13 mouse cellular contexts compared by ENCODE assay signal in genomic region chr16:85075330-85075729, GRCm38 (mm10).
"Had no signal": no experiment of that assay in that cellular context is flagged by ENCODE, and none has a peak within 500 bp of the region (broad histone marks: within the 10 kb centered on the region; RNA-seq: fewer than 3 reads in every experiment).

No protein-coding gene starts in this region.

- H3K4me1 ChIP-seq: limb, embryonic 13.5 days; neural tube, embryonic 15.5 days had no signal

- H3K27me3 ChIP-seq: limb, embryonic 13.5 days; midbrain, embryonic 13.5 days; neural tube, embryonic 15.5 days had no signal

- H3K9me3 ChIP-seq: limb, embryonic 13.5 days; midbrain, embryonic 13.5 days; neural tube, embryonic 15.5 days had no signal

- ATAC-seq: hindbrain, embryonic 16.5 days; midbrain, embryonic 13.5 days had no signal

- DNase-seq: kidney, adult 9 months; kidney, postnatal 36 days; left cerebral cortex, postnatal 4 days; right cerebral cortex, postnatal 4 days; spleen, adult 18-20 months; thymus, postnatal 4 days had no signal

- H3K4me3 ChIP-seq: layer of hippocampus, adult 2 months; limb, embryonic 13.5 days; midbrain, embryonic 13.5 days; neural tube, embryonic 15.5 days had no signal

- H3K27ac ChIP-seq: kidney, postnatal 0 days; layer of hippocampus, adult 2 months; limb, embryonic 13.5 days; liver, embryonic 14.5 days; midbrain, embryonic 13.5 days; neural tube, embryonic 15.5 days had no signal

- H3K9ac ChIP-seq: limb, embryonic 13.5 days; liver, embryonic 14.5 days; midbrain, embryonic 13.5 days; neural tube, embryonic 15.5 days had no signal

- H3K4me2 ChIP-seq: limb, embryonic 13.5 days; midbrain, embryonic 13.5 days; neural tube, embryonic 15.5 days had no signal
